Mouse (Mus musculus): ENCODE results near the gene Hnrnpr. TPM values are rescaled to one million over a fixed set of nuclear protein-coding genes. Genes with fewer than 3 reads are reported as not detected.

The Hnrnpr gene
- polyA plus RNA-seq, 1 experiment from 2014 or later, result 82.2 TPM

- H3K27me3 ChIP-seq (replicated peaks; ENCODE audit: insufficient read depth, low read length), result no peaks in the 10 kb centered on the region
- H3K9me3 ChIP-seq (ENCODE audit: low read length), result no peaks in the 10 kb centered on the region
- no peak overlapping the region for H3K4me3 ChIP-seq (ENCODE audit: low read depth, low read length)
- ATAC-seq, result no peak
- no peak overlapping the region for H3K9ac ChIP-seq (replicated peaks; ENCODE audit: low read depth)
- WGBS, result 58% methylated on average over 11 of the region's 11 CpGs
- H3K4me2 ChIP-seq (replicated peaks; ENCODE audit: low read depth, low read length), result no peak overlapping the region
- TF ChIP-seq CTCF (IDR thresholded peaks at IDR 0.05) (no peak), EP300 (IDR thresholded peaks at IDR 0.05) (no peak)
- no peak overlapping the region for H3K27ac ChIP-seq (ENCODE audit: low read length)
- no peaks in the 10 kb centered on the region for H3K4me1 ChIP-seq (ENCODE audit: insufficient read depth, low read depth, low read length)
- DNase-seq (ENCODE audit: low spot score), result peak; percentile 9
- no peaks in the 10 kb centered on the region for H3K36me3 ChIP-seq (ENCODE audit: insufficient read depth, low read length)
Observed at GRCm38 (mm10) chr4:136407831-136408230, 97.1 kb downstream of the Hnrnpr start.

Other genes with a start within 250 kb of the Hnrnpr start
- gene Id3, start 167.4 kb upstream of the Hnrnpr start, polyA plus RNA-seq (2015; fragmentation: Nextera tagmentation; extraction: Ambion mirVana), result 430 and 477 TPM in 2 replicates
- 17.8 and 19.1 TPM in 2 replicates for gene E2f2, start 138.5 kb upstream of the Hnrnpr start, polyA plus RNA-seq (2015; fragmentation: Nextera tagmentation; extraction: Ambion mirVana)
- 5.4 and 5.5 TPM in 2 replicates for gene Asap3, start 104.6 kb upstream of the Hnrnpr start, polyA plus RNA-seq (2015; fragmentation: Nextera tagmentation; extraction: Ambion mirVana)
- 26.8 and 29.1 TPM in 2 replicates for gene Tcea3, start 63.2 kb upstream of the Hnrnpr start, polyA plus RNA-seq (2015; fragmentation: Nextera tagmentation; extraction: Ambion mirVana)
- gene Zfp46, start 26.3 kb upstream of the Hnrnpr start, polyA plus RNA-seq (2015; fragmentation: Nextera tagmentation; extraction: Ambion mirVana), result 18.4 and 21.0 TPM in 2 replicates
- gene Htr1d, start 112.6 kb downstream of the Hnrnpr start, polyA plus RNA-seq (2015; fragmentation: Nextera tagmentation; extraction: Ambion mirVana), result 0.10 TPM in 1 of 2 replicates, not detected in the other
- 0.36 and 0.78 TPM in 2 replicates for gene 6030445D17Rik, start 151.3 kb downstream of the Hnrnpr start, polyA plus RNA-seq (2015; fragmentation: Nextera tagmentation; extraction: Ambion mirVana)
- gene Luzp1, start 158.8 kb downstream of the Hnrnpr start, polyA plus RNA-seq (2015; fragmentation: Nextera tagmentation; extraction: Ambion mirVana), result 109 and 110 TPM in 2 replicates

Data from lung, postnatal 0 days (tissue).